Mouse (Mus musculus) E14TG2a.4 (cell line): Measurements from ENCODE around the gene Heph.

ENCODE experiments used
- CTCF ChIP-seq: conservative IDR thresholded peaks from 2 replicates; pipeline ENCODE4 v1.5.1; 2014; ENCODE audit warnings: low read length
- NANOG ChIP-seq: IDR thresholded peaks from 2 replicates; pipeline ENCODE4 v1.6.1; 2014; ENCODE audit warnings: borderline replicate concordance, low read length, mixed read lengths
- POU5F1 ChIP-seq: IDR thresholded peaks from 2 replicates; pipeline ENCODE4 v1.6.1; 2014; ENCODE audit warnings: low read length, borderline replicate concordance

DNA sequence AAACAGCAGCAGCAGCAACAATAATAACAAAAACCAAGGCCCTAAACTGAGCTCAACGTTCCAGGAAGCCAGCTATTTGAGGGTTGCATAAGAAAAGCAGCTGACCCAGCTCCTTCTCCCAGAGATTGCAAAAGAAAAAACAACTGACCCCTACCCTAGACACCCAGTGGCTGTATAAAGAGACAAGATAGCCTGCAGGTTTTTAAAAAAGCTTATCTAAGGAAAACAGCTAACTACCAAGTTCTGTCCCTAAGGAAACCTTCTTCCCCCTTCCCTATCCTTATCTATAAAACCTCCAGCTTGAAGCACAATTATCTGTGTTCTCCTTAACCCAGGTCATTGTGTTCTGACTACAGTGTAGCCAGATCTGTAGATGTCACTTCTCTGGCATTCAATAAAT, 37.4 kb upstream of the Heph start:
- no peak for TF ChIP-seq CTCF
- no peak for TF ChIP-seq NANOG
- TF ChIP-seq POU5F1: no peak
